Mouse (Mus musculus) embryonic facial prominence, embryonic 10.5 days (tissue): ENCODE results near the gene Naaladl2. TPM values are rescaled to one million over a fixed set of nuclear protein-coding genes. Genes with fewer than 3 reads are reported as not detected.
"Not testable (repeated sequence)": the region's sequence is repeated elsewhere in the genome, so short reads cannot be mapped to it uniquely, and the experiment has no call there.

Experiments used
- DNase-seq: peaks from one replicate; pipeline ENCODE4 v3.0.0-alpha.2; 2017; ENCODE audit warnings: low spot score
- H3K27ac ChIP-seq: fragments of 300-500 bp; sonication (generic); replicated peaks from 2 replicates; pipeline ENCODE4 v1.5.1; 2016; ENCODE audit warnings: mild to moderate bottlenecking
- H3K27me3 ChIP-seq: fragments of 300-500 bp; sonication (generic); replicated peaks from 2 replicates; pipeline ENCODE4 v1.6.1; 2016; ENCODE audit warnings: low read depth, mild to moderate bottlenecking; ENCODE audit not compliant: poor library complexity, severe bottlenecking
- H3K36me3 ChIP-seq: fragments of 300-500 bp; sonication (generic); replicated peaks from 2 replicates; pipeline ENCODE4 v1.6.1; 2016; ENCODE audit warnings: mild to moderate bottlenecking, moderate library complexity
- H3K4me1 ChIP-seq: fragments of 300-500 bp; sonication (generic); 2 replicates; pipeline ENCODE4 v1.6.1; 2016
- H3K4me3 ChIP-seq: fragments of 300-500 bp; sonication (generic); 2 replicates; pipeline ENCODE4 v1.5.1; 2016; ENCODE audit warnings: mild to moderate bottlenecking, moderate library complexity
- H3K9me3 ChIP-seq: fragments of 300-500 bp; sonication (generic); 2 replicates; pipeline ENCODE4 v1.6.1; 2016; ENCODE audit warnings: mild to moderate bottlenecking
- WGBS: fragments of 180-500 bp; shearing (Covaris S2); methylation state at CpG from one replicate; pipeline ENCODE4 v1.1.7; 2016; 5-methylcytosine and 5-hydroxymethylcytosine counted together
- polyA plus RNA-seq: library from polyadenylated mRNA; unstranded; fragments of >200 nt; fragmentation: Nextera tagmentation; extraction: Ambion mirVana; gene quantifications from 2 replicates; pipeline ENCODE4 v1.2.1, GENCODE M21; 2016

The Naaladl2 gene
- polyA plus RNA-seq, 1 experiment from 2014 or later: 0.66 TPM

GRCm38 (mm10) chr3:24355010-24355409 is 789.1 kb downstream of the Naaladl2 start:
- Histone ChIP-seq H3K27me3 (no peaks in the 10 kb centered on the region), H3K4me3 (no peak overlapping the region), H3K9me3 (no peaks in the 10 kb centered on the region), H3K4me1 (no peaks in the 10 kb centered on the region), H3K27ac (no peak overlapping the region), H3K36me3 (no peaks in the 10 kb centered on the region)
- peak; percentile 10 for DNase-seq
- 81% methylated on average over 2 of the region's 2 CpGs for WGBS

- H3K9me3 ChIP-seq: no peaks in the 10 kb centered on the region
- no peaks in the 10 kb centered on the region for H3K36me3 ChIP-seq
- WGBS: 79% methylated on average over 11 of the region's 11 CpGs
- no peak overlapping the region for H3K27ac ChIP-seq
- no peaks in the 10 kb centered on the region for H3K27me3 ChIP-seq
- DNase-seq: no peak
- no peaks in the 10 kb centered on the region for H3K4me1 ChIP-seq
- no peak overlapping the region for H3K4me3 ChIP-seq
These were observed 822.3 kb downstream of the Naaladl2 start for GRCm38 (mm10) chr3:24321489-24322405.

- no peaks in the 10 kb centered on the region for H3K4me1 ChIP-seq
- no peak overlapping the region for H3K4me3 ChIP-seq
- no peaks in the 10 kb centered on the region for H3K27me3 ChIP-seq
- H3K9me3 ChIP-seq: no peaks in the 10 kb centered on the region
- H3K27ac ChIP-seq: no peak overlapping the region
- H3K36me3 ChIP-seq: no peaks in the 10 kb centered on the region
- DNase-seq: no peak
- WGBS: 86% methylated on average over 4 of the region's 4 CpGs
These were observed 829.3 kb downstream of the Naaladl2 start for GRCm38 (mm10) chr3:24314658-24315297.

GRCm38 (mm10) chr3:24225418-24225817 is 918.6 kb downstream of the Naaladl2 start:
- WGBS: 88% methylated on average over 2 of the region's 2 CpGs
- DNase-seq: no peak
- no peaks in the 10 kb centered on the region for H3K36me3 ChIP-seq
- no peak overlapping the region for H3K27ac ChIP-seq
- H3K27me3 ChIP-seq: no peaks in the 10 kb centered on the region
- H3K4me1 ChIP-seq: no peaks in the 10 kb centered on the region
- no peak overlapping the region for H3K4me3 ChIP-seq
- H3K9me3 ChIP-seq: no peaks in the 10 kb centered on the region

- no peak overlapping the region for H3K27ac ChIP-seq
- no peak overlapping the region for H3K4me3 ChIP-seq
- H3K36me3 ChIP-seq: no peaks in the 10 kb centered on the region
- no peaks in the 10 kb centered on the region for H3K9me3 ChIP-seq
- WGBS: 94% methylated on average over 1 of the region's 1 CpGs
- DNase-seq: no peak
- H3K4me1 ChIP-seq: no peaks in the 10 kb centered on the region
- H3K27me3 ChIP-seq: no peaks in the 10 kb centered on the region
These were observed 926.6 kb downstream of the Naaladl2 start for GRCm38 (mm10) chr3:24217476-24217875.

- H3K36me3 ChIP-seq: no peaks in the 10 kb centered on the region
- H3K9me3 ChIP-seq: no peaks in the 10 kb centered on the region
- H3K27ac ChIP-seq: no peak overlapping the region
- no peaks in the 10 kb centered on the region for H3K4me1 ChIP-seq
- DNase-seq: no peak
- H3K27me3 ChIP-seq: no peaks in the 10 kb centered on the region
- H3K4me3 ChIP-seq: no peak overlapping the region
These were observed 977.5 kb downstream of the Naaladl2 start for GRCm38 (mm10) chr3:24166531-24166930.

GRCm38 (mm10) chr3:24163992-24164391 is 980.1 kb downstream of the Naaladl2 start:
- Histone ChIP-seq H3K27ac (no peak overlapping the region), H3K27me3 (no peaks in the 10 kb centered on the region), H3K4me3 (no peak overlapping the region), H3K36me3 (no peaks in the 10 kb centered on the region), H3K9me3 (no peaks in the 10 kb centered on the region), H3K4me1 (no peaks in the 10 kb centered on the region)
- no peak for DNase-seq

GRCm38 (mm10) chr3:24151086-24151815 is 992.8 kb downstream of the Naaladl2 start:
- H3K27ac ChIP-seq, H3K9me3 ChIP-seq, DNase-seq, H3K4me1 ChIP-seq, H3K36me3 ChIP-seq, H3K27me3 ChIP-seq, H3K4me3 ChIP-seq: not testable (repeated sequence)
- WGBS: 76% methylated on average over 4 of the region's 4 CpGs

GRCm38 (mm10) chr3:24142808-24143207 is 1001.3 kb downstream of the Naaladl2 start:
- no peak overlapping the region for H3K27ac ChIP-seq
- H3K4me1 ChIP-seq: no peaks in the 10 kb centered on the region
- no peaks in the 10 kb centered on the region for H3K27me3 ChIP-seq
- no peak for DNase-seq
- H3K9me3 ChIP-seq: no peaks in the 10 kb centered on the region
- no peaks in the 10 kb centered on the region for H3K36me3 ChIP-seq
- 89% methylated on average over 1 of the region's 1 CpGs for WGBS
- no peak overlapping the region for H3K4me3 ChIP-seq

- no peak for DNase-seq
- H3K4me1 ChIP-seq: no peaks in the 10 kb centered on the region
- WGBS: 71% methylated on average over 1 of the region's 1 CpGs
- no peaks in the 10 kb centered on the region for H3K36me3 ChIP-seq
- no peak overlapping the region for H3K27ac ChIP-seq
- H3K27me3 ChIP-seq: no peaks in the 10 kb centered on the region
- H3K9me3 ChIP-seq: no peaks in the 10 kb centered on the region
- no peak overlapping the region for H3K4me3 ChIP-seq
These were observed 1006.1 kb downstream of the Naaladl2 start for GRCm38 (mm10) chr3:24138002-24138401.

GRCm38 (mm10) chr3:24126200-24126599 is 1017.9 kb downstream of the Naaladl2 start:
- Histone ChIP-seq H3K36me3 (no peaks in the 10 kb centered on the region), H3K9me3 (no peaks in the 10 kb centered on the region), H3K4me3 (no peak overlapping the region), H3K27ac (no peak overlapping the region), H3K4me1 (no peaks in the 10 kb centered on the region), H3K27me3 (no peaks in the 10 kb centered on the region)
- DNase-seq: no peak
- WGBS: 86% methylated on average over 1 of the region's 1 CpGs

GRCm38 (mm10) chr3:24124034-24124433 is 1020.0 kb downstream of the Naaladl2 start:
- Histone ChIP-seq H3K36me3 (no peaks in the 10 kb centered on the region), H3K27me3 (no peaks in the 10 kb centered on the region), H3K4me3 (no peak overlapping the region), H3K9me3 (no peaks in the 10 kb centered on the region), H3K27ac (no peak overlapping the region), H3K4me1 (no peaks in the 10 kb centered on the region)
- no peak for DNase-seq
- 85% methylated on average over 2 of the region's 2 CpGs for WGBS
